Comparison of ENCODE assay signal across 9 mouse cellular contexts in genomic region chr7:25275555-25276298, GRCm38 (mm10). TPM values are rescaled to one million over a fixed set of nuclear protein-coding genes. Genes with fewer than 3 reads are reported as not detected.
A peak's percentile ranks its signal among the peaks of the same experiment; 100 is the strongest.
DNase-seq lines count a peak whose midpoint lies in the region; ATAC-seq and TF ChIP-seq lines count a peak whose summit lies in the region.
"Had no signal": no experiment of that assay in that cellular context is flagged by ENCODE, and none has a peak within 500 bp of the region (broad histone marks: within the 10 kb centered on the region; RNA-seq: fewer than 3 reads in every experiment).

No protein-coding gene starts in this region.

- no peak for ATAC-seq in kidney, embryonic 16.5 days (ENCODE audit: low FRiP score, low TSS enrichment)
- ATAC-seq in embryonic facial prominence, embryonic 11.5 days (replicated peaks; ENCODE audit: insufficient number of reproducible peaks, low FRiP score, low TSS enrichment, low read depth): no peak
- no peak for ATAC-seq in hindbrain, embryonic 13.5 days (ENCODE audit: low FRiP score)
- ATAC-seq in midbrain, postnatal 0 days (ENCODE audit: low FRiP score): no peak

- peaks cover 49% of the 10 kb centered on the region for H3K4me1 ChIP-seq in kidney, embryonic 16.5 days (ENCODE audit: insufficient read depth, low read length)
- H3K4me1 ChIP-seq in embryonic facial prominence, embryonic 11.5 days (ENCODE audit: control insufficient read depth, insufficient read depth, low read length): peaks cover 6% of the 10 kb centered on the region
- peaks cover 76% of the 10 kb centered on the region for H3K4me1 ChIP-seq in hindbrain, embryonic 13.5 days (replicated peaks)
- peaks cover 21% of the 10 kb centered on the region for H3K4me1 ChIP-seq in midbrain, postnatal 0 days (ENCODE audit: insufficient read depth, low read length)

- 43% methylated on average over 9 of the region's 9 CpGs for WGBS in kidney, embryonic 16.5 days
- 43% methylated on average over 9 of the region's 9 CpGs for WGBS in embryonic facial prominence, embryonic 11.5 days
- 64% methylated on average over 9 of the region's 9 CpGs for WGBS in hindbrain, embryonic 13.5 days
- 53% methylated on average over 9 of the region's 9 CpGs for WGBS in midbrain, postnatal 0 days

- no peak for DNase-seq in kidney, adult 18-20 months
- no peak for DNase-seq in embryonic facial prominence, embryonic 11.5 days (ENCODE audit: low spot score)
- no peak for DNase-seq in midbrain, postnatal 0 days (ENCODE audit: low spot score)
- DNase-seq in adrenal gland, postnatal 36 days: no peak
- no peak for DNase-seq in B cell, adult 2 months
- no peak for DNase-seq in layer of hippocampus, postnatal 14 days (ENCODE audit: low spot score in 2 of 2)

- H3K9ac ChIP-seq in kidney, embryonic 16.5 days (replicated peaks; ENCODE audit: low read length): peak overlapping the region; percentile 23
- no peak overlapping the region; the same call in 1 of the 2 replicates for H3K9ac ChIP-seq in embryonic facial prominence, embryonic 11.5 days (replicated peaks; ENCODE audit: low read length)
- H3K9ac ChIP-seq in hindbrain, embryonic 13.5 days: peak overlapping the region; percentile 56
- H3K9ac ChIP-seq in midbrain, postnatal 0 days (replicated peaks; ENCODE audit: low read length, poor library complexity, severe bottlenecking): peak overlapping the region; percentile 46

- no peak overlapping the region for H3K4me3 ChIP-seq in kidney, embryonic 16.5 days (ENCODE audit: low read length)
- H3K4me3 ChIP-seq in embryonic facial prominence, embryonic 11.5 days (ENCODE audit: low read depth, low read length): no peak overlapping the region
- H3K4me3 ChIP-seq in hindbrain, embryonic 13.5 days: no peak overlapping the region
- no peak overlapping the region for H3K4me3 ChIP-seq in midbrain, postnatal 0 days (ENCODE audit: low read depth, low read length)

- peaks cover 27% of the 10 kb centered on the region for H3K36me3 ChIP-seq in kidney, embryonic 16.5 days (ENCODE audit: insufficient read depth, low read length)
- peaks cover 4% of the 10 kb centered on the region; the same call in 1 of the 2 replicates for H3K36me3 ChIP-seq in embryonic facial prominence, embryonic 11.5 days (replicated peaks; ENCODE audit: control insufficient read depth, insufficient read depth, low read depth, low read length)
- H3K36me3 ChIP-seq in hindbrain, embryonic 13.5 days: peaks cover 40% of the 10 kb centered on the region
- peaks cover 45% of the 10 kb centered on the region for H3K36me3 ChIP-seq in midbrain, postnatal 0 days (ENCODE audit: insufficient read depth, low read length)

- no peaks in the 10 kb centered on the region for H3K9me3 ChIP-seq in kidney, embryonic 16.5 days (ENCODE audit: low read length)
- no peaks in the 10 kb centered on the region for H3K9me3 ChIP-seq in embryonic facial prominence, embryonic 11.5 days (replicated peaks; ENCODE audit: control insufficient read depth, low read length)
- no peaks in the 10 kb centered on the region for H3K9me3 ChIP-seq in hindbrain, embryonic 13.5 days
- H3K9me3 ChIP-seq in midbrain, postnatal 0 days (ENCODE audit: low read length): no peaks in the 10 kb centered on the region

- no peaks in the 10 kb centered on the region for H3K27me3 ChIP-seq in kidney, embryonic 16.5 days (ENCODE audit: insufficient read depth, low read length)
- no peaks in the 10 kb centered on the region for H3K27me3 ChIP-seq in embryonic facial prominence, embryonic 11.5 days (ENCODE audit: control insufficient read depth, insufficient read depth, low read length)
- H3K27me3 ChIP-seq in hindbrain, embryonic 13.5 days: no peaks in the 10 kb centered on the region
- H3K27me3 ChIP-seq in midbrain, postnatal 0 days (ENCODE audit: insufficient read depth, low read length): no peaks in the 10 kb centered on the region

- H3K4me2 ChIP-seq in kidney, embryonic 16.5 days (replicated peaks; ENCODE audit: low read depth, low read length): no peak overlapping the region
- H3K4me2 ChIP-seq in embryonic facial prominence, embryonic 11.5 days (ENCODE audit: low read depth, low read length): no peak overlapping the region
- no peak overlapping the region; the same call in 1 of the 2 replicates for H3K4me2 ChIP-seq in hindbrain, embryonic 13.5 days
- H3K4me2 ChIP-seq in midbrain, postnatal 0 days (ENCODE audit: low read depth, low read length, poor library complexity, severe bottlenecking): no peak overlapping the region

- TF ChIP-seq CTCF in midbrain, postnatal 0 days (IDR thresholded peaks at IDR 0.05): no peak

- H3K27ac ChIP-seq in kidney, embryonic 16.5 days (ENCODE audit: low read length): 0 out of 2 replicates have a peak overlapping the region, but pooled peaks have one; percentile 27
- peak overlapping the region; percentile 25 for H3K27ac ChIP-seq in embryonic facial prominence, embryonic 11.5 days (replicated peaks; ENCODE audit: low read depth, low read length)
- peak overlapping the region; percentile 19; the same call in 1 of the 2 replicates for H3K27ac ChIP-seq in hindbrain, embryonic 13.5 days
- H3K27ac ChIP-seq in midbrain, postnatal 0 days (ENCODE audit: low read depth, low read length): no peak overlapping the region

RNA-seq across cellular contexts. Expression of gene Cic, which starts 8.2 kb away (rescaled TPM):
- polyA plus RNA-seq in kidney, embryonic 16.5 days (2015; fragmentation: Nextera tagmentation; extraction: Ambion mirVana): 28.9 and 30.8 TPM in 2 replicates
- 26.6 and 27.0 TPM in 2 replicates for polyA plus RNA-seq in embryonic facial prominence, embryonic 11.5 days (2014; fragmentation: Nextera tagmentation; extraction: Ambion mirVana)
- polyA plus RNA-seq in hindbrain, embryonic 13.5 days (2015; fragmentation: Nextera tagmentation; extraction: Ambion mirVana): 36.9 and 42.4 TPM in 2 replicates
- 145 and 146 TPM in 2 replicates for total RNA-seq in midbrain, postnatal 0 days (2014; rRNA removed)
- polyA plus RNA-seq in midbrain, postnatal 0 days (2015; fragmentation: Nextera tagmentation; extraction: Ambion mirVana): 26.8 and 31.9 TPM in 2 replicates
- total RNA-seq in adrenal gland, postnatal 36 days (2021): 100 to 1,000 TPM in 1 of 2 experiments, 10 to 100 TPM in 1; 94.8 to 116 TPM
- 100 to 1,000 TPM; 209 to 228 TPM for total RNA-seq in layer of hippocampus, postnatal 14 days (2021)

RNA-seq across cellular contexts. Expression of gene Pafah1b3, which starts 22.1 kb away (rescaled TPM):
- polyA plus RNA-seq in kidney, embryonic 16.5 days (2015; fragmentation: Nextera tagmentation; extraction: Ambion mirVana): 197 and 199 TPM in 2 replicates
- 287 and 312 TPM in 2 replicates for polyA plus RNA-seq in embryonic facial prominence, embryonic 11.5 days (2014; fragmentation: Nextera tagmentation; extraction: Ambion mirVana)
- polyA plus RNA-seq in hindbrain, embryonic 13.5 days (2015; fragmentation: Nextera tagmentation; extraction: Ambion mirVana): 619 and 632 TPM in 2 replicates
- total RNA-seq in midbrain, postnatal 0 days (2014; rRNA removed): 595 and 661 TPM in 2 replicates
- polyA plus RNA-seq in midbrain, postnatal 0 days (2015; fragmentation: Nextera tagmentation; extraction: Ambion mirVana): 604 and 629 TPM in 2 replicates
- 10 to 100 TPM; 32.7 to 34.0 TPM for total RNA-seq in adrenal gland, postnatal 36 days (2021)
- total RNA-seq in layer of hippocampus, postnatal 14 days (2021): 10 to 100 TPM; 35.3 to 37.1 TPM

RNA-seq across cellular contexts. Expression of gene Erf, which starts 25.2 kb away (rescaled TPM):
- polyA plus RNA-seq in kidney, embryonic 16.5 days (2015; fragmentation: Nextera tagmentation; extraction: Ambion mirVana): 12.5 and 15.2 TPM in 2 replicates
- polyA plus RNA-seq in embryonic facial prominence, embryonic 11.5 days (2014; fragmentation: Nextera tagmentation; extraction: Ambion mirVana): 19.4 and 22.6 TPM in 2 replicates
- 4.0 and 4.2 TPM in 2 replicates for polyA plus RNA-seq in hindbrain, embryonic 13.5 days (2015; fragmentation: Nextera tagmentation; extraction: Ambion mirVana)
- total RNA-seq in midbrain, postnatal 0 days (2014; rRNA removed): 15.8 TPM in 2 replicates
- polyA plus RNA-seq in midbrain, postnatal 0 days (2015; fragmentation: Nextera tagmentation; extraction: Ambion mirVana): 2.2 and 3.0 TPM in 2 replicates
- 10 to 100 TPM; 25.4 to 40.9 TPM for total RNA-seq in adrenal gland, postnatal 36 days (2021)
- 10 to 100 TPM; 41.0 to 47.2 TPM for total RNA-seq in layer of hippocampus, postnatal 14 days (2021)

RNA-seq across cellular contexts. Expression of gene Prr19, which starts 25.5 kb away (rescaled TPM):
- polyA plus RNA-seq in kidney, embryonic 16.5 days (2015; fragmentation: Nextera tagmentation; extraction: Ambion mirVana): 0.84 and 0.98 TPM in 2 replicates
- 1.6 TPM in 2 replicates for polyA plus RNA-seq in embryonic facial prominence, embryonic 11.5 days (2014; fragmentation: Nextera tagmentation; extraction: Ambion mirVana)
- 2.3 TPM in 2 replicates for polyA plus RNA-seq in hindbrain, embryonic 13.5 days (2015; fragmentation: Nextera tagmentation; extraction: Ambion mirVana)
- 2.0 and 2.5 TPM in 2 replicates for total RNA-seq in midbrain, postnatal 0 days (2014; rRNA removed)
- 5.7 and 7.0 TPM in 2 replicates for polyA plus RNA-seq in midbrain, postnatal 0 days (2015; fragmentation: Nextera tagmentation; extraction: Ambion mirVana)
- not detected for total RNA-seq in adrenal gland, postnatal 36 days (2021)
- not detected for total RNA-seq in layer of hippocampus, postnatal 14 days (2021)
- total RNA-seq: megakaryocyte progenitor cell, adult 5-6 weeks had no signal

RNA-seq across cellular contexts. Expression of gene Tmem145, which starts 30.2 kb away (rescaled TPM):
- 0.10 and 0.67 TPM in 2 replicates for polyA plus RNA-seq in kidney, embryonic 16.5 days (2015; fragmentation: Nextera tagmentation; extraction: Ambion mirVana)
- polyA plus RNA-seq in embryonic facial prominence, embryonic 11.5 days (2014; fragmentation: Nextera tagmentation; extraction: Ambion mirVana): 0.91 and 1.3 TPM in 2 replicates
- polyA plus RNA-seq in hindbrain, embryonic 13.5 days (2015; fragmentation: Nextera tagmentation; extraction: Ambion mirVana): 49.5 and 50.6 TPM in 2 replicates
- 105 and 106 TPM in 2 replicates for total RNA-seq in midbrain, postnatal 0 days (2014; rRNA removed)
- 131 and 143 TPM in 2 replicates for polyA plus RNA-seq in midbrain, postnatal 0 days (2015; fragmentation: Nextera tagmentation; extraction: Ambion mirVana)
- 1 to 10 TPM; 1.5 to 1.6 TPM for total RNA-seq in adrenal gland, postnatal 36 days (2021)
- total RNA-seq in layer of hippocampus, postnatal 14 days (2021): 10 to 100 TPM; 43.2 to 46.9 TPM
- total RNA-seq: megakaryocyte progenitor cell, adult 5-6 weeks had no signal
